Mouse (Mus musculus) lung, embryonic 15.5 days (tissue): ENCODE results near the gene Nkg7. TPM values are rescaled to one million over a fixed set of nuclear protein-coding genes. Genes with fewer than 3 reads are reported as not detected.
A peak's percentile ranks its signal among the peaks of the same experiment; 100 is the strongest.

Source experiments
- ATAC-seq: fragments of 200-750 bp; cut with Nextera tagmentation; 2 replicates; pipeline ENCODE4 v1.8.0; 2017; ENCODE audit warnings: moderate number of reproducible peaks, borderline replicate concordance; ENCODE audit not compliant: low FRiP score, low TSS enrichment; ENCODE audit errors: extremely low read depth
- H3K27ac ChIP-seq: fragments of 300-500 bp; sonication (generic); 2 replicates; pipeline ENCODE4 v1.5.1; 2015; ENCODE audit warnings: moderate library complexity, mild to moderate bottlenecking, inconsistent platforms
- H3K27me3 ChIP-seq: fragments of 300-500 bp; sonication (generic); 2 replicates; pipeline ENCODE4 v1.6.1; 2015; ENCODE audit warnings: inconsistent platforms
- H3K36me3 ChIP-seq: fragments of 300-500 bp; sonication (generic); 2 replicates; pipeline ENCODE4 v1.6.1; 2015; ENCODE audit warnings: inconsistent platforms
- H3K4me1 ChIP-seq: fragments of 300-500 bp; sonication (generic); 2 replicates; pipeline ENCODE4 v1.6.1; 2015; ENCODE audit warnings: inconsistent platforms
- H3K4me2 ChIP-seq: fragments of 300-500 bp; sonication (generic); 2 replicates; pipeline ENCODE4 v1.6.1; 2015; ENCODE audit warnings: inconsistent platforms, mild to moderate bottlenecking, moderate library complexity
- H3K4me3 ChIP-seq: fragments of 300-500 bp; sonication (generic); 2 replicates; pipeline ENCODE4 v1.5.1; 2015; ENCODE audit warnings: mild to moderate bottlenecking, inconsistent platforms
- H3K9ac ChIP-seq: fragments of 300-500 bp; sonication (generic); 2 replicates; pipeline ENCODE4 v1.6.1; 2015; ENCODE audit warnings: inconsistent platforms
- H3K9me3 ChIP-seq: fragments of 300-500 bp; sonication (generic); 2 replicates; pipeline ENCODE4 v1.6.1; 2016; ENCODE audit warnings: inconsistent platforms
- WGBS: fragments of 180-500 bp; shearing (Covaris S2); methylation state at CpG from one replicate; pipeline ENCODE4 v1.1.7; 2015; 5-methylcytosine and 5-hydroxymethylcytosine counted together
- microRNA-seq: library from miRNA; unstranded; fragments of <30 nt; microRNA quantifications from one replicate; pipeline ENCODE4, GENCODE M21; 2016
- polyA plus RNA-seq: library from polyadenylated mRNA; unstranded; fragments of >200 nt; fragmentation: Nextera tagmentation; extraction: Ambion mirVana; gene quantifications from 2 replicates; pipeline ENCODE4 v1.2.1, GENCODE M21; 2015

Nkg7 gene
- polyA plus RNA-seq, 1 experiment from 2014 or later = 7.7 TPM

- H3K9me3 ChIP-seq = no peaks in the 10 kb centered on the region
- no peaks in the 10 kb centered on the region for H3K36me3 ChIP-seq
- no peak overlapping the region for H3K4me3 ChIP-seq
- WGBS = 12% methylated on average over 23 of the region's 23 CpGs
- no peak overlapping the region for H3K27ac ChIP-seq
- ATAC-seq = no peak
- H3K4me2 ChIP-seq = no peak overlapping the region
- H3K9ac ChIP-seq = no peak overlapping the region
- H3K27me3 ChIP-seq = peaks cover 33% of the 10 kb centered on the region
- H3K4me1 ChIP-seq = 0 out of 2 replicates have a peak, but pooled peaks cover 3% of the 10 kb centered on the region
These were observed 38.8 kb downstream of the Nkg7 start for GRCm38 (mm10) chr7:43475706-43476105.

- no peak overlapping the region for H3K4me3 ChIP-seq
- H3K27ac ChIP-seq = no peak overlapping the region
- ATAC-seq = no peak
These were observed 39.5 kb downstream of the Nkg7 start for GRCm38 (mm10) chr7:43476376-43476775.

GRCm38 (mm10) chr7:43481191-43481590 lies 44.3 kb downstream of the Nkg7 start:
- Histone ChIP-seq H3K36me3 (no peaks in the 10 kb centered on the region), H3K4me2 (no peak overlapping the region), H3K9me3 (no peaks in the 10 kb centered on the region), H3K9ac (no peak overlapping the region), H3K27me3 (peaks cover 20% of the 10 kb centered on the region), H3K4me1 (peaks cover 3% of the 10 kb centered on the region; the same call in 1 of the 2 replicates), H3K27ac (no peak overlapping the region), H3K4me3 (no peak overlapping the region)
- ATAC-seq = no peak
- 64% methylated on average over 3 of the region's 3 CpGs for WGBS

More at GRCm38 (mm10) chr7:43476376-43476775, 39.5 kb downstream of the Nkg7 start:
- Histone ChIP-seq H3K9me3 (no peaks in the 10 kb centered on the region), H3K36me3 (no peaks in the 10 kb centered on the region), H3K9ac (no peak overlapping the region), H3K4me1 (0 out of 2 replicates have a peak, but pooled peaks cover 3% of the 10 kb centered on the region), H3K27me3 (peaks cover 33% of the 10 kb centered on the region), H3K4me2 (no peak overlapping the region)
- WGBS = 7% methylated on average over 13 of the region's 13 CpGs

- Histone ChIP-seq H3K4me3 (no peak overlapping the region), H3K4me1 (peaks cover 3% of the 10 kb centered on the region; the same call in 1 of the 2 replicates), H3K36me3 (no peaks in the 10 kb centered on the region), H3K4me2 (no peak overlapping the region), H3K9ac (no peak overlapping the region), H3K27me3 (peaks cover 11% of the 10 kb centered on the region), H3K9me3 (no peaks in the 10 kb centered on the region), H3K27ac (no peak overlapping the region)
- peak; percentile 61; the same call in 1 of the 2 replicates for ATAC-seq
- 47% methylated on average over 8 of the region's 8 CpGs for WGBS
These were observed 45.3 kb downstream of the Nkg7 start for GRCm38 (mm10) chr7:43482090-43482716.

GRCm38 (mm10) chr7:43483236-43483635 lies 46.4 kb downstream of the Nkg7 start:
- H3K4me3 ChIP-seq = no peak overlapping the region
- WGBS = 3% methylated on average over 10 of the region's 10 CpGs
- H3K36me3 ChIP-seq = no peaks in the 10 kb centered on the region
- H3K9ac ChIP-seq = no peak overlapping the region
- ATAC-seq = no peak
- peaks cover 1% of the 10 kb centered on the region; the same call in 1 of the 2 replicates for H3K27me3 ChIP-seq
- H3K4me1 ChIP-seq = peaks cover 3% of the 10 kb centered on the region; the same call in 1 of the 2 replicates
- no peak overlapping the region for H3K27ac ChIP-seq
- H3K4me2 ChIP-seq = no peak overlapping the region
- no peaks in the 10 kb centered on the region for H3K9me3 ChIP-seq

Small RNA genes within 50 kb of the gene (microRNA-seq; reads per million reads assigned to microRNA genes)
- gene Mir7051 = not detected

Other genes starting within 250 kb of the Nkg7 start
- gene Zfp715, start 123.8 kb upstream of the Nkg7 start, polyA plus RNA-seq = 12.8 and 13.3 TPM in 2 replicates
- 0.16 and 0.19 TPM in 2 replicates for gene Siglecf, start 85.7 kb upstream of the Nkg7 start, polyA plus RNA-seq
- gene Siglecg, start 28.9 kb upstream of the Nkg7 start, polyA plus RNA-seq = 0.35 and 0.45 TPM in 2 replicates
- gene Lim2, start 9.4 kb upstream of the Nkg7 start, polyA plus RNA-seq = not detected in 2 replicates
- not detected in 2 replicates for gene Cldnd2, start 3.7 kb downstream of the Nkg7 start, polyA plus RNA-seq
- 331 and 333 TPM in 2 replicates for gene Etfb, start 7.0 kb downstream of the Nkg7 start, polyA plus RNA-seq
- gene Gm45233, start 7.1 kb downstream of the Nkg7 start, polyA plus RNA-seq = 0.45 TPM in 1 of 2 replicates, not detected in the other
- gene Vsig10l, start 26.1 kb downstream of the Nkg7 start, polyA plus RNA-seq = 2.0 and 2.7 TPM in 2 replicates
- gene Iglon5, start 53.0 kb downstream of the Nkg7 start, polyA plus RNA-seq = 0.39 and 0.48 TPM in 2 replicates
- gene 4931406B18Rik, start 68.9 kb downstream of the Nkg7 start, polyA plus RNA-seq = not detected in 2 replicates
- 1.2 and 1.7 TPM in 2 replicates for gene Cd33, start 107.4 kb downstream of the Nkg7 start, polyA plus RNA-seq
- 3.5 and 4.4 TPM in 2 replicates for gene Zfp658, start 125.2 kb downstream of the Nkg7 start, polyA plus RNA-seq
- 13.1 and 13.5 TPM in 2 replicates for gene Zfp719, start 142.5 kb downstream of the Nkg7 start, polyA plus RNA-seq
- gene Zfp819, start 170.1 kb downstream of the Nkg7 start, polyA plus RNA-seq = 0.15 and 0.33 TPM in 2 replicates
- not detected in 2 replicates for gene Ceacam18, start 197.6 kb downstream of the Nkg7 start, polyA plus RNA-seq
- gene Siglece, start 223.1 kb downstream of the Nkg7 start, polyA plus RNA-seq = 0.74 and 1.0 TPM in 2 replicates
- gene Ctu1, start 234.9 kb downstream of the Nkg7 start, polyA plus RNA-seq = 13.9 and 14.2 TPM in 2 replicates